Mouse (Mus musculus): Measurements from ENCODE around the gene Gm20481.

- TF ChIP-seq CTCF (IDR thresholded peaks at IDR 0.05; ENCODE audit: control insufficient read depth, insufficient read depth, insufficient replicate concordance, low read depth, low read length) (no peak), POLR2A (IDR thresholded peaks at IDR 0.05; ENCODE audit: control insufficient read depth, low read depth, low read length) (no peak)
Measured at GRCm38 (mm10) chr17:34924258-34924657, 45.5 kb upstream of the Gm20481 start.

All from testis, adult 2 months (tissue).